Mouse (Mus musculus) lung, postnatal 0 days (tissue): Measurements from ENCODE around the gene Ap2b1.

Experiments
- CTCF ChIP-seq: IDR thresholded peaks from 2 replicates; pipeline ENCODE4 v1.5.1; 2016; ENCODE audit warnings: antibody characterized with exemption, mild to moderate bottlenecking
- EP300 ChIP-seq: IDR thresholded peaks from 2 replicates; pipeline ENCODE4 v1.6.1; 2016; ENCODE audit warnings: antibody characterized with exemption, mild to moderate bottlenecking, control low read depth

- TF ChIP-seq EP300 (no peak), CTCF (no peak)
Observed at GRCm38 (mm10) chr11:83371267-83371666, 72.4 kb downstream of the Ap2b1 start.
